Mouse (Mus musculus): Measurements from ENCODE around the gene Defb13. TPM values are rescaled to one million over a fixed set of nuclear protein-coding genes. Genes with fewer than 3 reads are reported as not detected.
A peak's percentile ranks its signal among the peaks of the same experiment; 100 is the strongest.
"Not testable (repeated sequence)": the region's sequence is repeated elsewhere in the genome, so short reads cannot be mapped to it uniquely, and the experiment has no call there.

Gene Defb13
- polyA plus RNA-seq (2015; fragmentation: Nextera tagmentation; extraction: Ambion mirVana): not detected in 2 replicates

DNA sequence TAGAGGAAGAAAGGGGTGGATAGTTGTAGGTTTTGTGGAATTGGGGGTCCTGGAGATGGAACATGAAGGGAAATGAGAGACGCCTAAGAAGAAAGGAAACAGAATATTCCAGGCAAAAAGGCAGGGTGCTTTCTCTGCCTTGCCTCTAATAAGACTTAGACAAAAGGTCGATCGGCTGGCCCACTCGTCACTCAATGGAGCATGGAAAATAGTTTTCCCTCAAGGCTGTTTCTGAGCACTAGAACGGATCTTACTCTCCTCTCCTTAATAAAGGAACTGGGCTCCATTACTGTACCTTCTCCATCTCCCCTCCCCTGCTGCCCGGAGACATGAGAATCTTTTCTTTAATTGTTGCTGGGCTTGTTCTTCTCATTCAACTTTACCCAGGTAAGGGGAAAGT, at the start of gene Defb13:
TSS of gene Defb13 (plus strand) at position 301 of the 400 bp plus-strand sequence.
- DNase-seq (ENCODE audit: low spot score): no peak

DNA sequence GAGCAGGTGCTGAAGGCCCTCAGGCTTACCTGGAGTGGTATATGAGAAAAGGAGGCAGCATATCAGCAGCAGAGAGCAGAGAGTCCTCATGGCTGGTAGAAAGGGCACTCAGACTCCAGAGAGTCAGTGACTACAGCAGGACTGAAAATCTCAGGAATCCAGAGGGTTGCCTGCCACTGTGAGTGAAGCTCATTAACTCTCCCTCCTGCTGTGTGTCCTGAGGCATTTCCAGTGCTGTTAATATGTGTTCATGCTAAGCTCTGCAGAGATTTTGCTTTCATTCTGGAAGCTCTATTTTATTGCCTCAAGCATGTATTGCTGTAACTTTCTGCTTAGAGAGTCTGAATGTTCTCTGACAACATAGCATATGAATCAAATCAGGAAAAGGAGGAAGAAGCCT, 40.3 kb upstream of the Defb13 start, which contains the start of gene Defb11:
TSS of gene Defb11 (minus strand) at position 123 of the 400 bp plus-strand sequence.
- DNase-seq (ENCODE audit: low spot score): not testable (repeated sequence)

DNA sequence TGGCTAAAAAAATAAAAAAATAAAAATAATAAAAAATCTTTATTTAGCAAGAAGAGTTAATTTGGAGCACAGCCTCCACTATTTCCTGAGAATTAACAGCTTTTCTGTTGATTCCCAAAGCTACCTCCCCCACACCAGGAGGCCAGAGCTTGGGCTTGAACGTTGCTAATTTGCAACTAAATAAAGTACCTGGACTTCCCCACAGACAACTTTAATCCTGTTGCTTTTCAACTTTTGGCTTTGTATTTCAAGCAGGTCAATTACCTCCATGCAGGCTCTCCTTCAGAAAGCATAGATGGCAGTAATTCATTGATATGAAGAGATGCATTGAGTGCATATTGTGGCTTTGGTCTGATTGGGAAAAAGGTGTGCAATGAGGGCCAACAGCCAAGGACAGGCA, 34.6 kb upstream of the Defb13 start:
- no peak for DNase-seq (ENCODE audit: low spot score)

DNA sequence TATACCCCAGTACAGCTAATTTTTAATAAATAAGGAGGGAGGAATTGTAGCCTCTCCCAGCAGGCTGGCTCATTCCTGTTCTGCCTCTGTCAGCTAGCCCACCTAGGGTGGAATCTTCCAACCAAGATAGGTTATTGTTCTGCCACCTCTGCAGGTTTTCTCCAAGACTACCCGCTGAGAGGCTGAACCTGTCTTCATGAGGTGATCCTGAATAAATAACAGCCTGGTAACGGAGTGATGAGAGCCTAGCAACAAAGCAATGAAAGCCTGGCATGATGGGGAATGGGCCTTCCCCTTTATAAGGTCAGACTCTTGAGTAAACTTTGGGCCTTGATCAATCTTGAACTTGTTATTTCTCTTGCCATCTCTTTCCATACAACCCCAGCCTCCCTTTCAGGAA, 34.0 kb upstream of the Defb13 start:
- DNase-seq (ENCODE audit: low spot score): no peak

DNA sequence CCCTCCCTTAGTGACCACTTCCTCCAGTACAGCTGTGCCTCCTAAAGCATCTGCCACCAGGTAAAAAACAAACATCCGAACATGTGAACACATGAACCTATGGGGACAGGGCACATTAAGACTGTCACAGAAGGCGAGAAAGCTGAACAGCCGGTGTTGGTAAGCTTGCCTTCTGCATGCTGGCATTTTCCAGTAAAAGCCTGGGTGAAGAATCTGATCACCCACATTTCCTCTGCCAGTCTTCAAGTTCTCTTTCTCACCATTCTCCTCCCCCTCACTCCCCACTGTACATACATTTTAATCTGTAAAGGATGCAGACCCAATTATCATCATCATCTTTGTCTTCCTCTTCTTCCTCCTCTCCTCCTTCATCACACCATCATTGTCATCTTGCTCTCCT, 30.9 kb upstream of the Defb13 start:
- DNase-seq (ENCODE audit: low spot score): no peak

DNA sequence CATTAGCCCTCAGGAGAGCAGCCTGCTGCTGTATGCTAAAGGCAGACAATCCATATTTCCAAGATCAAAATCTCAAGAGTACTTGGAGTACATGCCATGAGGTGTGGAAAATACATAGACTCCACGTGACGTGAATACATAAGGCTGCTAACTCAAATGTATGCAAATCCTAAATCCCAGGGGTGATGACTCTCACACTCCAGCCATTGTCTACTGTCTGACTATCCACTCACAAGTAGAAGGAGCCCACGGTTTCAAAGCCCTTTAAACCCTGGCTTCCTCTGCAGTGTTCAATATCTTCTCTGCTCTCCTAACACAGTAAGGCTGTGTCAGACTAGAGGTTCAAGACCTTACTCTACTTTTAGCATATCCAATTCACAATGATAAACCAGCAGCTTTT, 15.8 kb upstream of the Defb13 start:
- not testable (repeated sequence) for DNase-seq (ENCODE audit: low spot score)

DNA sequence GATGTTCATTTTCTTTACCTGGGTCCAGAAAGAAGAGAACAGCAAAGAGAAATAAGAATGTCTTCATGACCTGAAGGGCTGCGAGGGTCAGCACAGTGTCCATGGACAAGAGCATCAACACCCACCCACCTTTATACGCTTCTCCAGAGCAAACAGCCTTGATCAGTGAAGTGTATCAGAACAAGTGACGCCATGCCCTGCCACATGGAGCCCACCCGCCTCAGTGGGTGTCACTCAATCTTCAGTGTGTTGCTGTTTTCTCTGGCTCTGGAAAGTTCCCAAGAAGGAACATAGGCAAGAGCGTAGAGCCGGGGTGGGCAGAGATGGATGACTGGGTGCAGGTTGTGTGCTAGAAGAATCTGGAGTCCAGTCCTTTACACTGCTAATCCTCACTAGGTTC, 14.0 kb upstream of the Defb13 start, which contains the start of gene Defb15:
TSS of gene Defb15 (minus strand) at position 101 of the 400 bp plus-strand sequence.
- no peak for DNase-seq (ENCODE audit: low spot score)

DNA sequence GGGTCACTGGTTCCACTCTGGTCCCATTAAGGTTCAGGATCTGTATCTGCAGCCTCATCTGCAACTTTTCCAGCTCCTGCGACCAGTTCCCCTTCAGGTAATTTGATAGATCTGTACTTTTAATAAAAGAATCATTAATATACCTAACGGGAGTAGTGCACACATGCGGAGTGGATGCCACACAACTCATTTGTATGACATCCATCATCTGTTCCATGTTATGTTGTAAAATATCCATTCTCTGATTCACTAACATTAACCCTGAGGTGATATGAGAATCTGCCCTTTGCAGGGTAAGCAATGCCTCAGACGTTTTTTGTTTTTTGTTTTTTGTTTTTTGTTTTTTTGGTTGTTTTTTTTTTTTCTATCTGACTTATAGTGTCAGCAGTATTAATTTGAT, 8.5 kb upstream of the Defb13 start, which contains the start of gene Defb35:
TSS of gene Defb35 (plus strand) at position 301 of the 400 bp plus-strand sequence.
- not testable (repeated sequence) for DNase-seq (ENCODE audit: low spot score)

DNA sequence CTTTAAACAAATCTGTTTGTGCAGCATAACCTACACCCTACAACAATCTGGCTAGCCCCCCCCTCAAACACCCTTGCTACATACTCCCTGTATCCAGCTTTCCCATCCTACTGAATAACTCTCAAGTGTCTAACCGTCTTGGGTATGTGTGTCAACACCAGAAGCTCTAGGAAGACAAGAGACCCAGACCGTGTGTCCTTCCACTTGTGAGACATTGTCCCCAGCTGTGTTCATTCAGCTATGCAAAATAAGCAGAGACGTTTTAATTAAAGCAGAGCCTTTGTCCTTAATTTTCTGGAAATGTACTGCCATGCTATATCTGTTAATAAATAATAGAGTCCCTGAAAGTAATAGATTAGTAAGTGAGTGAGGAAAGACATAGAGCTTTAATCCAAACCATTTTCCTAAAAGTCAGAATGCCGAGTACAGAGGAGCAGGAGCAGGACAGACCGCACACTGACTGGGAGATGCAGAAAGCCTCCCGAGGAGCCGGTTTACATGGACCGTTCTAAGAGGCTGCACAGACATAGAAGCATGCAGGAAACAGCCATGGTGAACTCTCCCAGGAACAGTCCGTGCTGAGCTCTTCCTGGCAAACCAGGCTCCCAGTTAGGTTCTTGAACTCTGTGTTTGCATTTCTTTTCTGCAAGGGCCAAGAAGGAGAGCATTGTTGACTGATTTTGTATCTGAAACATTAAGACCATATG, 902 bp downstream of the Defb13 start:
- DNase-seq (ENCODE audit: low spot score): no peak

DNA sequence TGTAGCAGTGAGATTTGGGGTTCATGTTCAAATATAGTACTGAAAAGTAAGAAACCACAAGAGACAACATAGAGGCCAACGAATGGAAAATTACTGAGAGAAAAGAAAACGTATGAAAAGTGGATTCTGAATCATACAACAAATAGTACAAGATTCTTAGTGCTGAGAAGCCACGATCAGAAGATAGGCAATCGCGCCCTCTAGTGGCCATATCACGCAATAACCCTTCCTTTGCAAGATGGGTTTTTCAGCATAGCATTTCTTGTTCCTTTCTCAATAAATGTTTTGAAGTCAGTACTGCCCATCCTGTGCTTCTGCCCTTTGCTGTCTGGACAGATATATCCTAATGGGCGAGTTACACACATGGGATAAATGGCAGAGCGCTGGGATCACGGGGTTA, 8.8 kb downstream of the Defb13 start:
- DNase-seq (ENCODE audit: low spot score): peak; percentile 10

DNA sequence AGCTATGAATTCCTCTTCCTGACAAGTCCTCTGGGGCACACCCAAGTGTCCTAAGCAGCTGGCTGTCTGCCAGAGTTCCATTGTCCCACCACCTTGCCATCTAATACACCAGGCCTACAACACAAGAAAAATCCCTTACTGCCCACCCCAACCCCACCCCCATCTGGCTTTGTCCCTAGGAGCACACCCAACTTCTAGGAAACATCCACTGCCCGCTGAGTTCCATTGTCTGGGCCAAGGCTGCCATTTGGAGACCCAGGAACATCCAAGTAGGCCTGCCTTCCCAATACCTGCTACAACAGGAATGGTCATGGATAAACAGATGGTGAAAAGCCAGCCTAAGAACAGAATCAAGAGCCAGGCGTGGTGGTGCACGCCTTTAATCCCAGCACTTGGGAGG, 9.8 kb downstream of the Defb13 start:
- DNase-seq (ENCODE audit: low spot score): no peak

DNA sequence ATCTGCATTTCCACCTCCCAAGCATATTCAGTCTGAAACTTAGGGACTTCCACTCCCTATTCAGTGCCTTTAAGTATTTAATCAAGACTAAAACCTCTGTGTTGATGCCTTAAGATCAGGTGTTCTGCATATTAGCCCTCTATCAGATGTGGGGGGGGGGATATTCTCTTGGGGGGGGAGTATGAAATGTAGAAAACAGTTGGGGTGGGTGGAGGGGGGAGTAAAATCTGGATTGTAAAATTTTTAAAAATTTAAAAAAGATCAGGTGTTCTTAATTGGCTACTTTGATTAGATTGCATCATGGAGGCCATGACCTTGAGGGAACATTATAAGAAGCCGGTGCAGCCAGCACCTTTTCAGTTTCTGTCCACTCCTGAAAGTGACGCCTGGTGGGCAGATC, 11.9 kb downstream of the Defb13 start, which contains the start of gene Fam90a1a:
TSS of gene Fam90a1a (plus strand) at position 301 of the 400 bp plus-strand sequence.
- no peak for DNase-seq (ENCODE audit: low spot score)

DNA sequence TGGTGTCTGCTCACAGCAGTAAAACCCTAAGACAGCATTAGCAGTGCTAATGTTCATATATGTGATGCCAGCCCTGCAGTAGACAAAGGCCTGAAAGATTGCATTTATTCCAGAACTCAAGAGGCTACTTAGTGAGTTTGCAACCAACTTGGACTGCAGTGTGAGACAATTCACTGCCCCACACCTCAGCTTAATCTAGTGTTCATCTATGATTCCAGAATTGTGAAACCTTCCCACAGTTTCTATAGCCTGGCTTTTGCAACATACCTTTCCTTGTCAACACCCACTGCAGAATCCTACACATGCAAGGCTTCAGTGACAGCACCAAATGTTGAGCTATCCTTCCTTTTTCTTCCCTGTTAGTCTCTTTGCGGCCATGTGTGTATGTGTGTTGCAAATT, 20.1 kb downstream of the Defb13 start:
- DNase-seq (ENCODE audit: low spot score): no peak

DNA sequence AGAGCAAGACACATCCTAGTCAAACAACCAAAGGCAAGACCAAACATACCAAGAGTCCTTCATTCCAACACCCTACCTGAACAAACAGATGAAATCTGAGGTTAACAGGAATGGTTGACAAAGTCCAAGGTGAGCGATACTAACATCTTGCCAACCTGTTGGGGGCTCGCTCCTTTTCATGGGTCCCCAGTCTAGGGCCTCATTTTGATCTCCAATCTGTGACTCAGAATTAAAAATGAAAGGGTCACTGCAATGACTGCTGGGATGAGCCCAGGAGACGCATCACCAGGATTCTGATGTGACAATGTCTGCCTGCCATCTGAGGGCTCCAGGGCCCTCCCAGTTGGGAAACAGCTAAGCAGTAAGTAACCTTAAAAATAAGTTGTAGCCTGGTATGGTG, 22.9 kb downstream of the Defb13 start, which contains the start of gene Ccdc70:
TSS of gene Ccdc70 (plus strand) at position 301 of the 400 bp plus-strand sequence.
- no peak for DNase-seq (ENCODE audit: low spot score)

DNA sequence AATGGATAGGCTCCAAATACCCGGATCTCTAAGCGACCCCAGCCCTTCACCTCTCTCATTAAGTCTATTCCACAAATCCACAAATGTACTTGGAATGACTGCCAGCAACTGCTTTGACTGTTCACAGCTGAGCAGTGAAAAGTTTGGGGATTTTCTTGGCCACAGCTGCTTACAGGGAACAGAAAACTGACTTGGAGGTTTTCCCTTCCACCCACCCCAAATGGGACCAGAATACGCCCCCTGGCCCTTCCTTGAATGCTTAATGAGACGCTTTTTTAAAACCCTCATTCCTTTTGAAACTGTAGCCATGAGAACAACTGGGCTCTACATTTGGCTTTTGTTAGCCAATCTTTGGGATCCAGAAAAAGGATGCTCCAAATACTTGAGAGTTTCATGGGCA, 31.6 kb downstream of the Defb13 start:
- no peak for DNase-seq (ENCODE audit: low spot score)

DNA sequence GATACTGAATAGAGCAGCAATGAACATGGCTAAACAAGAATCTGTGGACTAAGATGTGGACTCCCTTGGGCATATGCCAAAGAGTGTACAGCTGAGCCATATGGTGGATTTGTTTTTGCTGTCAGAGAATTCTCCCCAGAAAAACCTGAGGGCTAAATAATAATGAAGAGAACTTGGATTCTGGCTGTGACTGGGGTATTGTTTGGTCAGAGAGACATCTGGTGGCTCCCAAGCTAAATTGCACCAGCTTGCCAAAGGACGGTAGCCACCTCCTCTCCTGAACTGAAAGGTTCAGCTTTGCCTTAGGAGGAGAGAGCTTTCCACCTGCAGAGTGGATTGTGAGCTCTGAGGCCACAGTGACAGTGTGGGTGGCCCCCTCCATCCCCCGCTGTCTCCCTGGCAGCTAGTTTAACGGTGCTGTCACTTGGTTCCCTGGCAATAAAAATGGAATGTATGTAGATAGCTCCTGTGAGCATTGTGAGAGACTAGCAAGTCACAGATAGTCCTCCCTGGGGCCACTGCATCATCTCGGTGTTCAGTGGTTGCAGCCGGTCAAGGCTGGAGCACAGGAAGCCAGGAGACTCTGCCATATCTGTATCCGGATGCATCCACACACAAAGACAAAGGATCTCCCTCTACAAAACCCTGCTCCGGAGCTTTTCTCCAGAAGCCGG, 35.2 kb downstream of the Defb13 start:
- no peak for DNase-seq (ENCODE audit: low spot score)

DNA sequence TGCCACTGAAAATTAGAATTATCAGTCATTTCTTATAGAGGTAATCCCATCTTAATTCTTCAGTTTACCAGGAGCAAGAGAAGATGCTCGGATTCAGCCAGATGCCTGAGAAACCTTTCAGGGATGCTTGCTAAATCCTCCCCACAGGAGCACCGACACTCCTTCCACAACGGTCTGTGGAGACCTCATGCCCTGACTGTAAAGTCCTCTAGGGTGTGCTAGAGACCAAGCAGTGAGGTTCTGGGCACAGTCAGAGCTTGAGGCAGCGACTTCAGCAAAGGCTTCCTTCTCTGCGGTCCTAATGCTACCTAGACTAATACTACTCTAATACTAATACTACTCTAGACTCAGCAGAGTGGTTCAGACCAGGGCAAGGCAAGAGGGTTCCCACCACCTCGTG, 45.6 kb downstream of the Defb13 start:
- peak; percentile 7 for DNase-seq (ENCODE audit: low spot score)

DNA sequence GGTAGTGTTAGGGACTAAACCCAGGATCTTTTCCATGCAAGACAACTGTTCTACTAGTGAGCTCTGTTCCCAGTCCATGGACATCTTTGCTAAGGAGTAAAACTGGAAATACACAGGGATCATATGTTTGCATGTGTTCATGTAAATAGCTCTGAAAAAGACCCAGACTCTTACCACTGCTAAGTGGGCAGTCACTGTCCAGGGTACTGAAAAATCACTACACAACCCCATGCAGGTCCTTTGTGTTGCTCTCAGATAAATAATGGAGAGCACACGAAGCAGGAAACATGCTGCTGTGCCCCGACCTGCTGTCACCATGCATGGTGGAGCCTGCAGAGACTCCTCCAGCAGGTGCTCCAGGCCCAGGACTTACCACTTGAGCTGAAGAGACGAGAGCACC, 48.6 kb downstream of the Defb13 start:
- no peak for DNase-seq (ENCODE audit: low spot score)

Data from thymus, postnatal 0 days (tissue).